Mouse (Mus musculus): ENCODE data around the gene Noct. TPM values are rescaled to one million over a fixed set of nuclear protein-coding genes. Genes with fewer than 3 reads are reported as not detected.

Noct gene
- total RNA-seq, 2 experiments from 2014 or later, result 57.7 to 62.8 TPM

DNA sequence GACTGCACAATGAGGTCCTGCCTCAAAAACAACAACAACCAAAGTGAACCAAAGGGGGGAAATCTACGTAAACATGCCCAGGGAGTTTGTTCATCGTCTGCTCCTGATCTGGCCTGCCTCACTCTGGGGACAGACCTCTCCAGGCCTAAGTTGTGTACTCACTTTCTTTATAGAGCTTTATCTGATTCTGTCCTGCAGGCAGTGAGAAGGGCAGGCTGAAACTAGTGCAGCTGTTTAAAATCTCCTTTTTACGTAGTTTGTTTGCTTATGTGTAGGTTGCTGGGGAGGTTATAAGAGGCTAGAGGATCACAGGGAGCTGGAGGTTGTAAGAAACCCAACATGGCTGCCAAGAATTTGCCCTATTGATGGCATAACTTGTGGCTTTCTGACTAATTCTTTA lies 7.3 kb downstream of the Noct start:
- no peak for DNase-seq

DNA sequence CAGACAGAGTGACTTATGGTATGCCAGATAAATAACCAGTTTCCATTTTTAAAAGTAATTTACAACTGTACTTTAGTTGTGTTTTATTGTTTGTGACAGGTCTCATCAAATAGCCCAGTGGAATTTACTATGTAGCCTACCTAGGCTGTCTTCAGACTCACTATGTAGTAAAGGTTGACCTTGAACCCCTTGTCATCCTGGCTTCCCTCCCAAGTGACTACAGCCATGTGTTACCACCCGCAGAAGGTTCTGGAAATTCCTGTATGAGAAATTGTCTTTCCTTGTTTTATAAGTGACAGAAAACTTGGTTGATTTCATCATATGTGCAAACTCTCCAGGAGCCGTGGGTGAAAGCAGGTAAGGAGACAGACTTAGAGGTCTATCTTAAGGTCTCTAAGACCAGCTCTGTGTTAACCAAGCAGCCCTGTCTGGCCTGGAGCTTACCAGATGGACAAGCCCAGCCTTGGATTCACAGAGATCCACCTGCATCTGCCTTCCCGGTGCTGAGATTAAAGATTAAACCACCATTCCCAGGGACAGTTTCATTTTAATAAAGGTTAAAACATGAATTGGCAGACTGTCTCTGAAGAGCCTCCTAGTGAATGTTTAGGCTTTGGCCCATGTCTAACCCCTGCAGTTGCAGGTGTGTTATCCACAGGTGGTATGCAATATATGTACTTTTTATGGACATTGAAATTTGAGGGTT lies 8.1 kb downstream of the Noct start:
- DNase-seq, result no peak

DNA sequence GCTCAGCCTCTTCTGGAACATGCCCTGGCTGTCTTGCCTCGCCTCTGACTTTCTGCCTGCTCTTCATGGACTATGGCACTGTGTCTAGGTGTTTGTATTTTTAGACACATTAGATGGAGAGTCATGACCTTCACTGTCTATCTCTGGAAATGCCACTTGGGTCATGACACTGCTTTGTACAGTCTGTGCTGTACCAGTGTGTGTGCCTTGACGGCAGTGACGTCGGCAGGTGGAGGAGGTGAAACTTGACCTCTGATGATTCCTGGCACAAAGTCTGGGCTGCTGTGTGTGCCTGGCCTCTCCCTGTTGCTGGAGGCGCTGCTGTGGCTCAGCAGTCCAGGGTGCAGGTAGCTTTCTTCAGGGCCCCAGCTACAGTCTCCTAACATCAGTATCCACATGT lies 9.2 kb downstream of the Noct start:
- DNase-seq, result no peak

- DNase-seq, result peak; percentile 73 to 74
Observed at GRCm38 (mm10) chr3:51233918-51234751, 9.9 kb downstream of the Noct start.

- no peak for DNase-seq
Observed at GRCm38 (mm10) chr3:51234752-51235055, 10.5 kb downstream of the Noct start.

- no peak for DNase-seq
Observed at GRCm38 (mm10) chr3:51238515-51238914, 14.3 kb downstream of the Noct start.

GRCm38 (mm10) chr3:51239541-51239940 lies 15.3 kb downstream of the Noct start:
- DNase-seq, result no peak

DNA sequence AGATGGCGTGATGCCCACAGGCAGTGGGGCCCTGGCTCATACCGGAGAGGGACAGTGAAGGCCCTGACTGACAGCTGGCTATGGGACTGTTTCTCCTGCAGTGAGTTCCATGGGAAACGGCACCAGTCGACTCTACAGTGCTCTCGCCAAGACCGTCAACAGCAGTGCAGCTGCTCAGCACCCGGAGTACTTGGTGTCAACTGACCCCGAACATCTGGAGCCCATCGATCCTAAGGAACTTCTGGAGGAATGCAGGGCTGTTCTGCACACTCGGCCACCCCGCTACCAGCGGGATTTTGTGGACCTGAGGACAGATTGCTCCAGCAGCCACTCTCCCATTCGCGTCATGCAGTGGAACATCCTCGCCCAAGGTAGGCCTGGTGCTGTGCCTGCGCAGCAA lies 23.5 kb downstream of the Noct start:
- DNase-seq, result no peak

GRCm38 (mm10) chr3:51248600-51248999 lies 24.4 kb downstream of the Noct start:
- no peak for DNase-seq

DNA sequence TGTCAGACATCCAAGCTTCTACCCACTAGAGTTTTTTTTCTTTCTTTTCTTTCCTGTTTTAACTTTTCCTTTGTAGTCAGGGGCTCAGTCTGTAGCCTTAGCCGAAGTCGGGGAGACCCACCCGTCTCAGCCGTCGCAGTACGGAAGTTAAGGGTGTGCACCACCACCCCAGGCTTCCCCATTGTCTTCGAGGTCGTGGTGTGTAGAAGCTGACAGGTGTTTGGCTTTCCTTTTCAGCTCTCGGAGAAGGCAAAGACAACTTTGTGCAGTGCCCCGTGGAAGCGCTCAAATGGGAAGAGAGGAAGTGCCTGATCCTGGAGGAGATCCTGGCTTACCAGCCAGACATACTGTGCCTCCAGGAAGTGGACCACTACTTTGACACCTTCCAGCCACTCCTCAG lies 25.2 kb downstream of the Noct start:
- no peak for DNase-seq

GRCm38 (mm10) chr3:51249866-51250265 lies 25.6 kb downstream of the Noct start:
- no peak for DNase-seq

GRCm38 (mm10) chr3:51251057-51251456 lies 26.8 kb downstream of the Noct start:
- DNase-seq, result no peak

DNA sequence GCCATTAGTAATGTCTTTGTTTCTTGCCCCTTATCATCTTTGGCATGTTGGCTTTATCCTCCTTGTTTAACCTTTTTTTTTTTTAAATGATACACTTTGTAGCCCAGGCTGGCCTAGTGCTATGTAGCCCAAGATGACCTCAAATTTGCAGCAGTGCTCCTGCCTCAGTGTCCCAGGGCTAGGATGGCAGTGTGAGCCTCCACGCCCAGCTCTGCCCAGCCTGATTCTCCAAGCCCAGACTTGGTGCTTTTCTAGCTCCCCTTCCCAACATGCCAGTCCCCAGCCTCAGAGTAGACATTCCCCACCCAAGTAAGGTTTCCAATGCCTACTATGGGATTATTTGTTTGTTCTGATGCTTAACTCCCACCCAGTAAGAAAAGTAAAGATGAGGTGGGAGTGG lies 28.0 kb downstream of the Noct start:
- DNase-seq, result no peak

- no peak for DNase-seq
Observed at GRCm38 (mm10) chr3:51252689-51253402, 28.6 kb downstream of the Noct start.

- DNase-seq, result no peak
Observed at GRCm38 (mm10) chr3:51254784-51255183, 30.5 kb downstream of the Noct start.

- no peak for DNase-seq
Observed at GRCm38 (mm10) chr3:51256450-51256849, 32.2 kb downstream of the Noct start.

- DNase-seq, result no peak
Observed at GRCm38 (mm10) chr3:51258070-51258469, 33.8 kb downstream of the Noct start.

- DNase-seq, result no peak
Observed at GRCm38 (mm10) chr3:51262942-51263341, 38.7 kb downstream of the Noct start.

DNA sequence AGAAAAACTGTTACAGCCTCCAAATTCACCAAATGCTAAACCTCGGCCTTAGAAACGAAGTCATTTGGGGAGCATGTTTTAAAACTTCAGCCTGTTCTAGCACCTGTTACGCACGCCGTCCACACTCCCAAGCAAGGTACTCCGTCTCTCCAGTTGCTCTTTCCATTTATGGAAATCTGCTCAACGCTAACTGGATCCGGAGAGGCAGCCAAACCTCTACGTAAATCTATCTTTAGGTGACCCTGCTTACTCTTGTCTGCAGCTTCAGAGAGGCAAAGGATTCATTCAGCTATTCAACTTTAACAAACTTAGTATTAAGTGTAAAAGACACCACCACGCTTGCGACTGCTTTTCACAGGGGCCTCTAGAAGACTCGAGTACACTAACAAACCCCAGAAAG lies 44.2 kb downstream of the Noct start:
- DNase-seq, result no peak

DNA sequence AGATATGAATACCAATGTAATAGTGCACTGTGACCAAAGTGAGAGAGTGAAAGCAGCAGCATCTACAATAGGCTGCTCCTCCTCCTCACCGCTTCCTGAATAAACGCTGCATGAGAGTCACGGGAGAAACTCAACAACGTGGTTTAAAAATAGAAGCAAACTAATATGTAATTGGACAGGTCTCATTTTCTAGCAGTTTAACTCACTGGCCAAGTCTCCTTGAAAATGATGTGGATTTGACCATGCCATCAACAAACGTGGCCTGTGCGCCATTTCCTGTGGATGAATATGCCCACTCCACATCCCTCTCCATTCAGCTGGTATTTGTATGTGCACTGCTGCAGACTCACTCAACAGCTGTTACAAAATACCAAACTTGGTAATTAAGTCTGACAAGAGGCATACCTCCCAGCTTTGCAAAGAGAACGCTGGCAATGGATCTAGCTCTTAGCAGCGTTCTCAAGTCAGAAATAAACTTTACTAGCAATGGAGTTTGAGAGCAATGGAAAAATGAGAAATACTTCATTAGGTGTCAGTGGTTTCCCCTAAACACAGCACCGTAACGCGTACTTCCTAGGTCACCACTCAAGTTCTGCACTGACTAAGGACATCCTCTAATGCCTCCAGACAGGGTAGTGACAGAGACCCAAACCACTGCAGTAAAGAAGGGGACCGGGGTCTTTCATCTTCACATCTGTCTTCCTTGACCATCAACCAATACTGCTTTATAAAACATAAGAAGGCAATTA lies 46.0 kb downstream of the Noct start:
- DNase-seq, result no peak

- DNase-seq, result peak; percentile 97 to 98
Observed at GRCm38 (mm10) chr3:51275956-51276398, 51.7 kb downstream of the Noct start.

- peak in 1 of 2 experiments; percentile 65 for DNase-seq
Observed at GRCm38 (mm10) chr3:51276421-51277111, 52.3 kb downstream of the Noct start.
